Mouse (Mus musculus) R1 (cell line): ENCODE results near the gene Rem2.

Experiments used
- DNase-seq: peaks from one replicate; pipeline ENCODE4 v3.0.0-alpha.2; 2018; ENCODE audit warnings: low read depth, low spot score

Gene Rem2

GRCm38 (mm10) chr14:54488350-54488749 lies 12.4 kb downstream of the Rem2 start:
- no peak for DNase-seq

DNA sequence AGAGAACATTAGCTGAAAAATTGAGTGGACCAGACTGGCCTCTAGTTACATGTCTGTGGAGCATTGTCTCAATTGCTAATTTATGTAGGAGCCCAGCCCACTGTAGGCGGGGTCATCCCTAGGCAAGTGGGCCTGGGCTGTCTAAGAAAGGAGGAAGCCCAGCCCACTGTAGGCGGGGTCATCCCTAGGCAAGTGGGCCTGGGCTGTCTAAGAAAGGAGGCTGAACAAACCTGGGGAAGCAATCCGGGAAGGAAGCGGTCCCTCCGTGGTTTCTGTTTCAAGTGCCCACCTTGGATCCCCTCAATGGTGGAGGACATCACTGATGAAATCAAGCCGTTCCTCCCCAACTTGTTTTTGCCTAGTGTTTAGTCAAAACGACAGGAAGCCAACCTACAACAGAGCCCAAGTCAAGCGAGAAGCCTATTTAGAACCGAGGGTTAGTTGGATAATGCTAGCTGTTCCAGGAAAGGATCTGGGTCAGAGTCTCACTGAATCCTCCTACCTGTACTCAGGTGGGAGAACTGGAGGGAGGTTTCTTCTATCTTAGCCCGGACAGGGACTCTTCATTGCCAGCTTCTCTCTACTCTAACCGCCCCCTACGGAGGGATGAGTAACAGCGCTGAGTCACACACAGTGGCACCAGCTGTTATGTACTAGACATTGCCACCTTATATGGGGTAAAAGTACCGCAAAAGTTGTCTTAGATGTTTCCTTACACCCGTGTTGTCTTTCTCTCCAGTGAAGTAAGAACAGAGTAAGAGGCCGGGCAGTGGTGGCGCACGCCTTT lies 16.6 kb downstream of the Rem2 start:
- peak; percentile 97 for DNase-seq

DNA sequence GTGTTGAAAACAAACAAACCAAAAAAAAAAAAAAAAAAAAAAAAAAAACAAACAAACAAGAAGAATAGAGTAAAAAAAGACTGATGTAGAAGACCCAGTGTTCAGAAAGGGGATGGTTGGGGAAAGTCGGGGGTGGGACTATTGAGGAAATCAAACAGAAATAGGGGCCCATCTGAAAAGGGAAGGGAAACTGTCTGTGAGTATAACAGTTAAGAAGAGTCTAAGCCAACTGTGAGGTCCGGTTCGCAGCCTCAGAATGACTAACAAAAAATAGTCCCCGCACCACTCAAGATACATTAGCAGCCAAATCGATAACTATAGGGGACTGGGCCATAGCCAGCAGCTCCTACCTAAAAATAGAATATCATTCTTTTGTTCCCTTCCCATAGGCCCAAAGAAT lies 17.3 kb downstream of the Rem2 start:
- DNase-seq, result no peak

- peak; percentile 90 for DNase-seq
Measured at GRCm38 (mm10) chr14:54494234-54494633, 18.3 kb downstream of the Rem2 start.

DNA sequence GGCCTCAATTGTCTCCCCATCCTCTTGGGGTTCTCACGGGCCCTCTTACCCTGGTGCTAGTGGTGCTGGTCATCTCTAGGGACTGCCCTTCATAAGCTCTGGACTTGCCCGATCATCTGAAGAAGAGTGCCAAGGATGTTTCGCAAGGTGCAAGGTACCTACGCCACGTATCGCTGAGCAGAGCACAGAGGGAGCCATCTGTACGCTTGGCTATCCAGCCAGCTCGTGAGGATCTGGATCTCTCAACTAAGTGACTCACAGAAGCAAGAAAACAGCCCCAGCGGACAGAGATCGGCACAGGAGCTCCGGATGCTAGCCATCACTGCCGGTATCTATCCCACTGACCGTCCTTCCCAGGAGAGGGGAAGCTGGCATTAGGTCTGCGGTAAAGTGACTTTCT lies 20.8 kb downstream of the Rem2 start:
- no peak for DNase-seq

- no peak for DNase-seq
Measured at GRCm38 (mm10) chr14:54499330-54499729, 23.4 kb downstream of the Rem2 start.

GRCm38 (mm10) chr14:54501365-54501764 lies 25.5 kb downstream of the Rem2 start:
- no peak for DNase-seq

- DNase-seq, result no peak
Measured at GRCm38 (mm10) chr14:54503092-54503491, 27.2 kb downstream of the Rem2 start.

DNA sequence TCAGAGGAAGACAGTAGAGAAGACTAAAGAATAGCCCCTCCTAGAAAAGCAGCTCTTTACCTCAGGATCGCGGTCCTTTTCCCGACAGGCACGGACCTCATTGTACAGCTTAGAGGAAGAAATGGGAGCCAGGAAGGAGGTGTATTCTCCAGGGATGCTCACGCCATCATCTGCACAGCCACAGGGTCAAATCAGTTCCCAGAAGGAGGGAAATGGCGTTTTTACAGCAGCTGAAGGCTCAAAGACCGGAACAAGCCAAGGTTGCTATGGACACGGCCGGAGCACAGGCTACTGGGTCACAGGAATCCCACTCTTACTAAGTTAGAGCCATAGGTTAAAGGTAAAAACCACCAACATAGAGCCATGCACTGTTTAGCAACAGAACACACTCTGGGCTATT lies 33.9 kb downstream of the Rem2 start:
- peak; percentile 53 for DNase-seq

DNA sequence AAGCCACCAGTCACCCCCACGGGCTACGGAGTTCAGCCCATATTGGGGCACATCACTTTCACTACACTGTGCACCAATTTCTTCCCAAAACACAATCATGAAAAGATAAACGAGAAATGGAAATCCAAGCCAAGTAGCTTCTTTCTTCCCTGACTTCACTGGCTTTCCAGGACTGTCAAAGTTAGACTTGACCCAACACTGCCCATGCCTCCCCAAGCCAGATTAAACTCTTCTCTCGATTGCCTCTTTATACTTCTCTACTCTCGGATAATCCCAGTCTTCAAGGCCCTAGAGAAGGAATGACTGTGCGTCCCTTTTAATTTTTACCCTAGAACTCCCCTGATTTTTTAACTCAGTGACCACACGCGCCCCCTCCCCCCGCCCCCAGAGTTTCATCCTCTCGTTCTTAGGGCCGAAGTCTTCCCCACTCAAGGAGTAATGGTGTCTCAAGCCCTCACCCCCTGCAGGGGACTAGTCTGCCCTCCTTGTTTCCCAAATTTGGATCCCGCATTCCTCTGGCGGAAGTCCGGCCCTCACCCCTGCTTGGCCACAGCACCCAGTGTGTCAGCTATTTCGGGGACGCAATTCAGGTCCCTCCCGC lies 40.9 kb downstream of the Rem2 start:
- DNase-seq, result no peak

GRCm38 (mm10) chr14:54523600-54523999 lies 47.7 kb downstream of the Rem2 start:
- DNase-seq, result no peak

DNA sequence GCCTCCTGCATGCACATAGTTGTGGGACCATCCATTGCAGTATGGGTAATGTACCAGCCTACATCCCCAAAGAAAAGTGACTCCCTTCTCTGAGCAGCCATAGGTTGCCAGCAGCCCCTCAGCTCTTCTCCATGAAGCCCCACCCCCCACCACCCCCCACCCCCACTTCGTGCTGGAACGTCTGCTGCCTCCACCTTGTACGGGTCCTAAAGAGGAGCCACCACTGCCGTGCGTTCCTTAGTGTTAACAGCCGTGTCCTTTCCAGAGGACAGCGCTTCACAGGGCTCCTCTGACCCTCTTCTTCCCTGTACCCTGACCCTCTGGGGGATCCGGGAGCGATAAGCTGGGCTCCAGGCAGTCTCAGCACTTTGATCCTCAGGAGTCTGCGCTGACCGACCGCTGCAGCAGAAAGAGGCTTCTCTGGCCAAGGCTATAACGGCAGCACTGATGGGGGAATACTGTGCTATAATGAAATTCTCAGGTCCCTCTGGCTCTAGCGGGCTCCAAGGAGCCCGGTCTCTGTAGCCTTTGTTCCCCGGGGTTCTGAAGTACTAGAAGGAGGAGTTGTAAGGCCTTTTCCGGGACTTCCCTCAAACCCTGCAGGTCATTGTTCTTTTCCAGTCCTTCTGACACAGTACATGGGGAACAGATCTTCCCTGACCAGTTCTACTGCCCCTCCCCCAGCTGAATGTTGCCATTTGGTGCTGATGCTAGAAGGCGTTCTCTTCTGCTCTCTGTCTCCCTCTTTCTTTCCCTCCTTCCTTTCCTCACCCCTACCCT lies 51.5 kb downstream of the Rem2 start:
- DNase-seq, result no peak

DNA sequence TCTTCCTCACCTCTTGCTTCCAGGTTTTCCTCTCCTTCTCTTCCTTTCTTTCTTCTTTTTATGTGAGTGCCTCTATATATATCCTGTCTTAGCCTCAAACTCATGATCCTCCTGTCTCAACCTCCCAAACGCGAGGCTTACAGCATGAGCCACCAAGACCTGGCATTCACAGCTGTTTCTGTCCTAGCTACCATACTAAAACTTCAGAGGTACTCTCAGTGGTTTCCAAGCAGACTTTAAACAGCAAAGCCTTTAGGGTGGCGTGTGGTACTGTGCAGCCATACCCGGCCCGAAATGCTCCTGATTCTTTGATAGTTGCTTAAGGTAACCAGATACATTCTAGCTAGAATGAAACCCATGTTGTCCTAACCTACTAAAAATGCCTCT lies 52.1 kb downstream of the Rem2 start:
- DNase-seq, result no peak

GRCm38 (mm10) chr14:54528446-54529111 lies 52.7 kb downstream of the Rem2 start:
- peak; percentile 87 for DNase-seq
